Mouse (Mus musculus): ENCODE measurements around the gene Mpzl3. TPM values are rescaled to one million over a fixed set of nuclear protein-coding genes. Genes with fewer than 3 reads are reported as not detected.

Mpzl3 gene
- polyA plus RNA-seq, 1 experiment, result 3.1 TPM

GRCm38 (mm10) chr9:45064421-45064820, 9.4 kb downstream of the Mpzl3 start:
- Histone ChIP-seq H3K4me1 (ENCODE audit: control insufficient read depth, insufficient read depth, low read length) (no peaks in the 10 kb centered on the region), H3K27ac (ENCODE audit: insufficient read depth, low read length) (no peak overlapping the region), H3K4me3 (ENCODE audit: insufficient read depth, low read length) (no peak overlapping the region)
- TF ChIP-seq POLR2A (IDR thresholded peaks at IDR 0.05; ENCODE audit: extremely low read depth, insufficient read depth, low read length), result no peak
- TF ChIP-seq CTCF (IDR thresholded peaks at IDR 0.05; ENCODE audit: extremely low read depth, insufficient read depth, low read length), result no peak

GRCm38 (mm10) chr9:45066735-45067134, 11.7 kb downstream of the Mpzl3 start:
- Histone ChIP-seq H3K4me1 (ENCODE audit: control insufficient read depth, insufficient read depth, low read length) (no peaks in the 10 kb centered on the region), H3K27ac (ENCODE audit: insufficient read depth, low read length) (no peak overlapping the region), H3K4me3 (ENCODE audit: insufficient read depth, low read length) (no peak overlapping the region)
- TF ChIP-seq CTCF (IDR thresholded peaks at IDR 0.05; ENCODE audit: extremely low read depth, insufficient read depth, low read length) (no peak), POLR2A (IDR thresholded peaks at IDR 0.05; ENCODE audit: extremely low read depth, insufficient read depth, low read length) (no peak)

DNA sequence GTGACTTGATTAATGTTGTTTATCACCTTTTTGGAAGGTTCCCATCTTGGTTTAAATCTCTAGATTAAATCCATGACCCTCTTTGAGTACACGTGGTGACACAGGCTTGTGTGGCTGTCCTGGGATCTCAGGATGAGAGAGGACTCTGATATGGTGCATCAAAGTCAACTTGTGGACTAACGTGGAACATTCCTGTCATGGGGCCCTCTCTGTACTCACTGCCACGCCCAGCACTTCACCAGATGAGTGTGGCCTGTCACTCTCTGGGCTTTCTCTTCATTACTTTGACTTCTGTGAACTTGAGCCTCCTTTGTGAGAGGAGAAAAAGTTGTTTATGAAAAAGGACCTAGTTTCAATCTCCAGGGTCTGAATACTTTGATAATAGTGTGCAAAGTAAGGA, 16.8 kb downstream of the Mpzl3 start:
- TF ChIP-seq POLR2A (IDR thresholded peaks at IDR 0.05; ENCODE audit: extremely low read depth, insufficient read depth, low read length) (no peak), CTCF (IDR thresholded peaks at IDR 0.05; ENCODE audit: extremely low read depth, insufficient read depth, low read length) (no peak)
- Histone ChIP-seq H3K4me3 (ENCODE audit: insufficient read depth, low read length) (no peak overlapping the region), H3K4me1 (ENCODE audit: control insufficient read depth, insufficient read depth, low read length) (no peaks in the 10 kb centered on the region), H3K27ac (ENCODE audit: insufficient read depth, low read length) (no peak overlapping the region)

GRCm38 (mm10) chr9:45077859-45078258, 22.9 kb downstream of the Mpzl3 start:
- H3K27ac ChIP-seq (ENCODE audit: insufficient read depth, low read length), result no peak overlapping the region
- no peaks in the 10 kb centered on the region for H3K4me1 ChIP-seq (ENCODE audit: control insufficient read depth, insufficient read depth, low read length)
- TF ChIP-seq CTCF (IDR thresholded peaks at IDR 0.05; ENCODE audit: extremely low read depth, insufficient read depth, low read length) (no peak), POLR2A (IDR thresholded peaks at IDR 0.05; ENCODE audit: extremely low read depth, insufficient read depth, low read length) (no peak)
- no peak overlapping the region for H3K4me3 ChIP-seq (ENCODE audit: insufficient read depth, low read length)

- no peak for TF ChIP-seq POLR2A (IDR thresholded peaks at IDR 0.05; ENCODE audit: extremely low read depth, insufficient read depth, low read length)
- Histone ChIP-seq H3K4me3 (ENCODE audit: insufficient read depth, low read length) (no peak within 1 kb of the TSS), H3K27ac (ENCODE audit: insufficient read depth, low read length) (no peak within 1 kb of the TSS)
Measured at GRCm38 (mm10) chr9:45079011-45079410, 24.0 kb downstream of the Mpzl3 start, which contains the start of gene Jaml. Gene Jaml (plus strand): TSS chr9:45079183.

DNA sequence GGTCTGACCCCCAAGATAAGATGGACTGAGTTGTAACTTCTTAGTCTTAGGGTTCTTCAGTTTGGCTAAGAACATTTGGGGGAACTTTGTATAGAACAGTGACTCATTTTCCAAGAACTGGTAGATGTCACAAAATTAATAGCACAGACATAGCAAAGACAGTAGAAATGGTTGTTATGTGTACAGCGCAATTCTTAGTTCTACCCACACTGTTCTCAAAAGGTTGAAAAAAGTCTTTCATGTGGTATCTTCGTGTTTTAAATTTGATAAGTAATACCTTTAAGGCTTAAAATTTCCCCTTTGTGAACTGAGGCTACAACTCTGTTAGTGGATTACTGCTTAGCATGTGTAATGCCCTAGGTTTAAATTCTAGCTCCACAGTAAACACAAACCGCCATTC, 28.1 kb downstream of the Mpzl3 start:
- Histone ChIP-seq H3K4me3 (ENCODE audit: insufficient read depth, low read length) (no peak overlapping the region), H3K4me1 (ENCODE audit: control insufficient read depth, insufficient read depth, low read length) (no peaks in the 10 kb centered on the region), H3K27ac (ENCODE audit: insufficient read depth, low read length) (no peak overlapping the region)
- TF ChIP-seq CTCF (IDR thresholded peaks at IDR 0.05; ENCODE audit: extremely low read depth, insufficient read depth, low read length) (no peak), POLR2A (IDR thresholded peaks at IDR 0.05; ENCODE audit: extremely low read depth, insufficient read depth, low read length) (no peak)

More at GRCm38 (mm10) chr9:45079011-45079410, 24.0 kb downstream of the Mpzl3 start, which contains the start of gene Jaml:
- H3K4me1 ChIP-seq (ENCODE audit: control insufficient read depth, insufficient read depth, low read length), result no peaks in the 10 kb centered on the region

GRCm38 (mm10) chr9:45084556-45084955, 29.6 kb downstream of the Mpzl3 start:
- Histone ChIP-seq H3K4me1 (ENCODE audit: control insufficient read depth, insufficient read depth, low read length) (no peaks in the 10 kb centered on the region), H3K4me3 (ENCODE audit: insufficient read depth, low read length) (no peak overlapping the region), H3K27ac (ENCODE audit: insufficient read depth, low read length) (no peak overlapping the region)
- TF ChIP-seq CTCF (IDR thresholded peaks at IDR 0.05; ENCODE audit: extremely low read depth, insufficient read depth, low read length) (no peak), POLR2A (IDR thresholded peaks at IDR 0.05; ENCODE audit: extremely low read depth, insufficient read depth, low read length) (no peak)

- no peak for TF ChIP-seq CTCF (IDR thresholded peaks at IDR 0.05; ENCODE audit: extremely low read depth, insufficient read depth, low read length)
- TF ChIP-seq POLR2A (IDR thresholded peaks at IDR 0.05; ENCODE audit: extremely low read depth, insufficient read depth, low read length), result no peak
Measured at GRCm38 (mm10) chr9:45085741-45086690, 31.0 kb downstream of the Mpzl3 start.

GRCm38 (mm10) chr9:45088040-45088439, 33.1 kb downstream of the Mpzl3 start:
- H3K27ac ChIP-seq (ENCODE audit: insufficient read depth, low read length), result no peak overlapping the region
- no peaks in the 10 kb centered on the region for H3K4me1 ChIP-seq (ENCODE audit: control insufficient read depth, insufficient read depth, low read length)
- H3K4me3 ChIP-seq (ENCODE audit: insufficient read depth, low read length), result no peak overlapping the region
- no peak for TF ChIP-seq CTCF (IDR thresholded peaks at IDR 0.05; ENCODE audit: extremely low read depth, insufficient read depth, low read length)
- TF ChIP-seq POLR2A (IDR thresholded peaks at IDR 0.05; ENCODE audit: extremely low read depth, insufficient read depth, low read length), result no peak

More at GRCm38 (mm10) chr9:45085741-45086690, 31.0 kb downstream of the Mpzl3 start:
- no peak overlapping the region for H3K27ac ChIP-seq (ENCODE audit: insufficient read depth, low read length)
- no peak overlapping the region for H3K4me3 ChIP-seq (ENCODE audit: insufficient read depth, low read length)
- no peaks in the 10 kb centered on the region for H3K4me1 ChIP-seq (ENCODE audit: control insufficient read depth, insufficient read depth, low read length)

DNA sequence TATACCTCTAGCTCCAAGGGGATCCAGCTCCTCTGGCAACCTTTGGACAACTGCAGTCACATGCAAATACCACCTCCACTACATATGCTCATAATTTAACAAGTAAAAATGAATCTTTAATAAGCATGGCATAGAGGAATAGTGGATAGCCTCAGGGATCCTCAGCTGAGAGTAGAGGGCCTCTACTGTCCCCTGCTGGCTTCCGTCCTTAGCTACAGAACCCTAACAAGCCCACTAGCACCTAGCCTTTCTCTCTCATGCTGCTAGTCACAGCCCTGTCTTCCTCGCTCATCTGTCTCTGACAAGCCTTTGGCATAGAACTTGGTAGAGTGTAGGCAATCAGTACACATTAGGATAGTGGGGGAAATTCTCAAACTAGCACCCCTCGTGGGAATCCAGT, 35.8 kb downstream of the Mpzl3 start:
- no peak for TF ChIP-seq CTCF (IDR thresholded peaks at IDR 0.05; ENCODE audit: extremely low read depth, insufficient read depth, low read length)
- TF ChIP-seq POLR2A (IDR thresholded peaks at IDR 0.05; ENCODE audit: extremely low read depth, insufficient read depth, low read length), result no peak
- Histone ChIP-seq H3K27ac (ENCODE audit: insufficient read depth, low read length) (no peak overlapping the region), H3K4me1 (ENCODE audit: control insufficient read depth, insufficient read depth, low read length) (no peaks in the 10 kb centered on the region), H3K4me3 (ENCODE audit: insufficient read depth, low read length) (no peak overlapping the region)

Measured in cortical plate, adult 2 months (tissue).